Mouse (Mus musculus): ENCODE measurements at regions not wholly inside any gene's neighbourhood (a gene's known extent, or its start where the extent isn't known, plus 50 kb on each side); places are given as distances from the start of the nearest gene placed in this dataset.

DNA sequence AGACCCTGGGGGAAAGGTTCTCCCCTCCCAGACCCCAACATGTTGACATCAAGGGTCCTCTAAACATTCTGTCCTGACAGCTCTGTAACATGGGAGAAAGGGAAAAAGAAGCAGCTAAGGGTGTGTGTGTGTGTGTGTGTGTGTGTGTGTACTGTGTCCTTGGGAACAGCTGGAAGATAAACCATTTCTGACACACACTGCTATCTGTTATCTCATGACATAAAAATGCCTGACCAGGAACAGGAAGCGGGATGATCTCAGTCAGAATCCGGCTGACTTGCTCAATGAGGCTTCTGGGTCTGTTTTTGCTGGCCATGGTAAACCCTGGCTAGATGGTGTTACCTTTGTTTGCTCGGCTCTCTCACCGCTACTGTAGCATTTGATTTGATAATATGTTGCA is 124.8 kb upstream of the Krtap11-1 start:
- Histone ChIP-seq H3K36me3 (replicated peaks) (no peaks in the 10 kb centered on the region), H3K4me1 (ENCODE audit: insufficient read depth, low read depth, low read length) (no peaks in the 10 kb centered on the region), H3K9me3 (replicated peaks) (peaks cover 34% of the 10 kb centered on the region), H3K4me3 (ENCODE audit: low read depth, low read length) (no peak overlapping the region), H3K27me3 (ENCODE audit: insufficient read depth, low read length) (no peaks in the 10 kb centered on the region)
- no peak for ATAC-seq (ENCODE audit: extremely low read depth, insufficient number of reproducible peaks, low FRiP score, poor library complexity, severe bottlenecking)
- TF ChIP-seq CTCF (IDR thresholded peaks at IDR 0.05; ENCODE audit: low read depth, low read length) (no peak), GATA2 (IDR thresholded peaks at IDR 0.05; ENCODE audit: borderline replicate concordance, low read depth, low read length) (no peak), POLR2AphosphoS5 (IDR thresholded peaks at IDR 0.05; ENCODE audit: insufficient replicate concordance, low read depth, low read length) (no peak), TAL1 (conservative IDR thresholded peaks at IDR 0.05; ENCODE audit: low read depth, low read length) (no peak), GATA1 (IDR thresholded peaks at IDR 0.05; ENCODE audit: borderline replicate concordance, low read length) (no peak)
- no peak for DNase-seq (ENCODE audit: low spot score)

- Histone ChIP-seq H3K27me3 (ENCODE audit: insufficient read depth, low read length) (no peaks in the 10 kb centered on the region), H3K4me3 (ENCODE audit: low read depth, low read length) (no peak overlapping the region), H3K9me3 (replicated peaks) (peaks cover 35% of the 10 kb centered on the region), H3K36me3 (replicated peaks) (no peaks in the 10 kb centered on the region), H3K4me1 (ENCODE audit: insufficient read depth, low read depth, low read length) (no peaks in the 10 kb centered on the region)
- no peak for TF ChIP-seq TAL1 (conservative IDR thresholded peaks at IDR 0.05; ENCODE audit: low read depth, low read length)
- TF ChIP-seq CTCF (IDR thresholded peaks at IDR 0.05; ENCODE audit: low read depth, low read length) = no peak
- no peak for TF ChIP-seq POLR2AphosphoS5 (IDR thresholded peaks at IDR 0.05; ENCODE audit: insufficient replicate concordance, low read depth, low read length)
- no peak for TF ChIP-seq GATA1 (IDR thresholded peaks at IDR 0.05; ENCODE audit: borderline replicate concordance, low read length)
- no peak for ATAC-seq (ENCODE audit: extremely low read depth, insufficient number of reproducible peaks, low FRiP score, poor library complexity, severe bottlenecking)
- no peak for DNase-seq (ENCODE audit: low spot score)
These were observed 124.4 kb upstream of the Krtap11-1 start for GRCm38 (mm10) chr16:89695406-89695805.

DNA sequence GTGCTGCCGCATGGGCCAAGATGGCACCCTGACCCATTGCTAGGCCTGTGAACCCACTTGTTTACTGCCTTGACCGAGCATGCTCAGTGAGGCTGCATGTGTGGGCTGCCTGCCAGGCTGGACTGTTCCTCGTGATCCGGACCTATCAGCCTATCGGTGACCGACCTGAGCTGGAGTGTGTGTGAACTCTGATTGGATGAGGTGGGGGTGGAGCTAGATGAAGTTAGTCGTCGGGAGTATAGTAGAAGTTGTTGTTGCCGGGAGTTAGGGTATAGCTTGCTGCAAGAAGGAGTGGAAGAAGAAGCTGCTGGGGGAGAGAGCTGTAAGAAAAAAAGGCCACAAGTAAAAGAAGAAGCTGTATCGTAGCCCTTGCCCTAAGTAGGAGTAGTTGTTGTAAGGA is 122.3 kb upstream of the Krtap11-1 start:
- no peak for ATAC-seq (ENCODE audit: extremely low read depth, insufficient number of reproducible peaks, low FRiP score, poor library complexity, severe bottlenecking)

DNA sequence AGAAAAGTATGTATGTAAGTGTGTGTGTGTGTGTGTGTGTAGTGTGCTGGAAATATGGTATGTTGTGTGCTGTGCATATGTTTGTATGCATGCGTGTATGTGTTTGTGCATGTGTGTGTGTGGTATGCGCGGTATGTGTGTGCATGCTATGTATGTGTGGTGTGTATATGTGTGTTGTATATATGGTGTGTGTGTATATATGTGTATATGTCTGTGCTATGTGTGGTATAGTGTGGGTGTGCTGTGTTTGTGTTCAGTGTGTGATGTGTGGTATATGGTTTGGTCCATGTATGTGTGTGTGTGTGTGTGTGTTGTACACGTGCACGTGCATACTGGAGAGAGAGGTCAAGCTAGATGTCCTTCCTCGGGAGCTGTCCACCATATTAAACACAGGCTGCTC is 108.5 kb upstream of the Krtap11-1 start:
- DNase-seq (ENCODE audit: low spot score) (no peak), ATAC-seq (ENCODE audit: extremely low read depth, insufficient number of reproducible peaks, low FRiP score, poor library complexity, severe bottlenecking) (no peak)
- Histone ChIP-seq H3K4me3 (ENCODE audit: low read depth, low read length) (no peak overlapping the region), H3K36me3 (replicated peaks) (no peaks in the 10 kb centered on the region), H3K4me1 (ENCODE audit: insufficient read depth, low read depth, low read length) (no peaks in the 10 kb centered on the region), H3K9me3 (replicated peaks) (peaks cover 47% of the 10 kb centered on the region), H3K27me3 (ENCODE audit: insufficient read depth, low read length) (no peaks in the 10 kb centered on the region)
- TF ChIP-seq CTCF (IDR thresholded peaks at IDR 0.05; ENCODE audit: low read depth, low read length) (no peak), GATA1 (IDR thresholded peaks at IDR 0.05; ENCODE audit: borderline replicate concordance, low read length) (no peak), POLR2AphosphoS5 (IDR thresholded peaks at IDR 0.05; ENCODE audit: insufficient replicate concordance, low read depth, low read length) (no peak), TAL1 (conservative IDR thresholded peaks at IDR 0.05; ENCODE audit: low read depth, low read length) (no peak), GATA2 (IDR thresholded peaks at IDR 0.05; ENCODE audit: borderline replicate concordance, low read depth, low read length) (no peak)

More for the DNA sequence above, 122.3 kb upstream of the Krtap11-1 start:
- no peaks in the 10 kb centered on the region for H3K36me3 ChIP-seq (replicated peaks)
- H3K4me3 ChIP-seq (ENCODE audit: low read depth, low read length) = no peak overlapping the region; the same call in 1 of the 2 replicates
- H3K27me3 ChIP-seq (ENCODE audit: insufficient read depth, low read length) = no peaks in the 10 kb centered on the region
- no peaks in the 10 kb centered on the region for H3K4me1 ChIP-seq (ENCODE audit: insufficient read depth, low read depth, low read length)
- peaks cover 38% of the 10 kb centered on the region for H3K9me3 ChIP-seq (replicated peaks)
- no peak for DNase-seq (ENCODE audit: low spot score)
- no peak for TF ChIP-seq POLR2AphosphoS5 (IDR thresholded peaks at IDR 0.05; ENCODE audit: insufficient replicate concordance, low read depth, low read length)
- TF ChIP-seq TAL1 (conservative IDR thresholded peaks at IDR 0.05; ENCODE audit: low read depth, low read length) = no peak
- no peak for TF ChIP-seq GATA1 (IDR thresholded peaks at IDR 0.05; ENCODE audit: borderline replicate concordance, low read length)
- no peak for TF ChIP-seq CTCF (IDR thresholded peaks at IDR 0.05; ENCODE audit: low read depth, low read length)
- no peak for TF ChIP-seq GATA2 (IDR thresholded peaks at IDR 0.05; ENCODE audit: borderline replicate concordance, low read depth, low read length)

DNA sequence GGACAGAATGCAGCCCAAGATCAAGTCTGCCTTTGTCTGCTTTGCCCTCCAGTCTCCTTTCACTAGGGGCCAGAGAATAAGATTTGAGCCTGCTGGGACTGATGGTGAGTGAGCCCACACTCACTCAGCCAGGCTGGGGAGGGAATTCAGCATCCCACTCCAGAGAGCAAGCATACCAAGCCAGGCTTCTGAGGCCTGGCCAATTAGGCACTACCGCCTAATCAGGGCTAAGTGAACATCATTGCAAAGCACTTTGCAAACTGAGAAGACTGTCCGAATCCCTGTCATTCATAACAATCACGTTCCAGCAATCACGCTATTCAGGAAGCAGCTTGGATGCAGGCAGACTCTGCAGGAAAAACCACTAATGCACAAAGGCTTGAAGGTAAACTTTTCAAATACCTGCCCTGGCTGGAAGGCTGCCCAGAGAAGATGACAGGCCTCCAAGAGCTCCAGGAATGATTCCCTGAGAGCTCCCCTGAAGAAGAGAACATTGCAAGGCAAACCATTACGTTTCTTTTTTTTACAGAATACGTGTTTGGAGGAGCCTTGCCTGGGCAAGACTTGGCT is 107.5 kb upstream of the Krtap11-1 start:
- TF ChIP-seq GATA1 (IDR thresholded peaks at IDR 0.05; ENCODE audit: borderline replicate concordance, low read length) = no peak
- TF ChIP-seq TAL1 (conservative IDR thresholded peaks at IDR 0.05; ENCODE audit: low read depth, low read length) = no peak
- no peak for TF ChIP-seq GATA2 (IDR thresholded peaks at IDR 0.05; ENCODE audit: borderline replicate concordance, low read depth, low read length)
- TF ChIP-seq POLR2AphosphoS5 (IDR thresholded peaks at IDR 0.05; ENCODE audit: insufficient replicate concordance, low read depth, low read length) = no peak
- no peak for TF ChIP-seq CTCF (IDR thresholded peaks at IDR 0.05; ENCODE audit: low read depth, low read length)
- H3K27me3 ChIP-seq (ENCODE audit: insufficient read depth, low read length) = no peaks in the 10 kb centered on the region
- H3K4me1 ChIP-seq (ENCODE audit: insufficient read depth, low read depth, low read length) = no peaks in the 10 kb centered on the region
- H3K9me3 ChIP-seq (replicated peaks) = peaks cover 51% of the 10 kb centered on the region
- H3K4me3 ChIP-seq (ENCODE audit: low read depth, low read length) = no peak overlapping the region
- ATAC-seq (ENCODE audit: extremely low read depth, insufficient number of reproducible peaks, low FRiP score, poor library complexity, severe bottlenecking) (no peak), DNase-seq (ENCODE audit: low spot score) (no peak)
- H3K36me3 ChIP-seq (replicated peaks) = no peaks in the 10 kb centered on the region

- Histone ChIP-seq H3K4me1 (ENCODE audit: insufficient read depth, low read depth, low read length) (no peaks in the 10 kb centered on the region), H3K9me3 (replicated peaks) (peaks cover 48% of the 10 kb centered on the region), H3K27me3 (ENCODE audit: insufficient read depth, low read length) (no peaks in the 10 kb centered on the region), H3K36me3 (replicated peaks) (no peaks in the 10 kb centered on the region), H3K4me3 (ENCODE audit: low read depth, low read length) (no peak overlapping the region)
- DNase-seq (ENCODE audit: low spot score) (no peak), ATAC-seq (ENCODE audit: extremely low read depth, insufficient number of reproducible peaks, low FRiP score, poor library complexity, severe bottlenecking) (no peak)
- TF ChIP-seq CTCF (IDR thresholded peaks at IDR 0.05; ENCODE audit: low read depth, low read length) = no peak
- no peak for TF ChIP-seq GATA1 (IDR thresholded peaks at IDR 0.05; ENCODE audit: borderline replicate concordance, low read length)
- TF ChIP-seq POLR2AphosphoS5 (IDR thresholded peaks at IDR 0.05; ENCODE audit: insufficient replicate concordance, low read depth, low read length) = no peak
These were observed 104.2 kb upstream of the Krtap11-1 start for GRCm38 (mm10) chr16:89675009-89675785.

Data from G1E (cell line).